Mouse (Mus musculus) leukemia stem cell, adult 10-12 weeks (primary cell): ENCODE data around the gene Atp2b2. TPM values are rescaled to one million over a fixed set of nuclear protein-coding genes. Genes with fewer than 3 reads are reported as not detected.

Experiments used
- polyA plus RNA-seq: library from polyadenylated mRNA; stranded (reverse); fragments of >175 nt; gene quantifications from 2 replicates; pipeline ENCODE4 v1.2.3, GENCODE M21; 2012; ENCODE audit warnings: low replicate concordance

Atp2b2 gene
- 0.21 TPM in 1 of 2 replicates, not detected in the other for polyA plus RNA-seq

GRCm38 (mm10) chr6:114042332-114042731 is at the start of gene Atp2b2:
Gene Atp2b2 (minus strand): TSS chr6:114042613.

GRCm38 (mm10) chr6:113740236-113741217 is 301.9 kb downstream of the Atp2b2 start, which contains the start of gene Sec13:
Gene Sec13 (minus strand): TSS chr6:113740743.

DNA sequence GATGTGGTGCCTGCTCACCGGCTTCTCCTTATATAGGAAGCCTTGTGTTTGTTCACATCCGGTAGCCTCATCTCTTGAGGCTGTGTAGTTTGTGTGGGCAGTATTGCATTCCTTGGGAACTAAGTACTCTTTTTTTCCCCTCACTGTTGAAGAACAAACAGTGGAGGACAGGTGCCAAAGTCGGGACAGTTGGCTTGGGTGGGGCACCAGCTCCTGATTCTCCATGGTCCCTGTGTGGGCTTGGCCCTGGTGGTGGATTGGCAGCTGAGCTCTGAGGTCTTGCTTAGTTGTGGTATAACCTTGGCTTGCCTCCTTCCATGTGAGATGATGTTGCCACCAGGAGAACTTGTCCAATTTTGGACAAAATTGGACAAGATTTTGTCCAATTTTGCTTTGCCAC is 322.5 kb downstream of the Atp2b2 start, which contains the start of gene Ghrl:
Gene Ghrl, minus strand, starts transcription at position 3 of the 400 bp plus-strand sequence.

DNA sequence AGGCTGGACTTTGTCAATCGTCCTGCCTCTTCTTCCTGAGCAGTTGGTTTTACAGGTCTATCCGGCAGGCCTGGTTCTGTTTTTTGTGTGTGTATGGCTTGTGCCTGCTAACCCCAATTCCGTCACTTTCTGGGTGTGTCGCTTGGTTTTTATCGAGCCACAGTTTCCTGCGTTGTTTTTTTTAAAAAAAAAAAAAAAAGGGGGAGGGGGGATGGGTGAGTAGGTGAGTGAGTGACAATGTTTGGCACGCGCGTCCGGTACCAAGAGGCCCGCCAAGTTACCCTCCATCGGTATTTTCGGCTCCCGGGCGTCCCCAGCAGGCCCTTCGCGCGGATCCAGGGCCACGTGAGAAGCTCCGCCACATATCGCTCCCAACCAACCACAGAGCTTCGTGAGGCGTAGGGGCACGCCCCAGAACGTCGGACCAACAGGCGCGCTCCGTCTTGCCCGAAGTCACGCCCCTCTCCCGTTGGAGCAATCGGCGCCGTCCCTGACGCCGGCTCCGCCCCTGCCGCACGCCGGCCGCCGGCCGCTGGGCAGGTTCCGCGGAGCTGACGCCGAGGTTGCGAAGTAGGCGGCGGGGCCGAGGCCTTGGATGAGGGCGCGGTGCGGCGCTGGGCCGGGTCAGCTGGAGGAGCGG is 345.7 kb downstream of the Atp2b2 start, which contains the start of gene Tatdn2:
Gene Tatdn2, plus strand, starts transcription at position 469 of the 640 bp plus-strand sequence.

Other genes starting within 250 kb of the Atp2b2 start
- not detected in 2 replicates for gene Slc6a11, start 88.6 kb upstream of the Atp2b2 start, polyA plus RNA-seq
- gene Slc6a1, start 240.0 kb upstream of the Atp2b2 start, polyA plus RNA-seq, result 0.38 TPM in 1 of 2 replicates, not detected in the other